Mouse (Mus musculus): ENCODE measurements at regions not wholly inside any gene's neighbourhood (a gene's known extent, or its start where the extent isn't known, plus 50 kb on each side); places are given as distances from the start of the nearest gene placed in this dataset.

DNA sequence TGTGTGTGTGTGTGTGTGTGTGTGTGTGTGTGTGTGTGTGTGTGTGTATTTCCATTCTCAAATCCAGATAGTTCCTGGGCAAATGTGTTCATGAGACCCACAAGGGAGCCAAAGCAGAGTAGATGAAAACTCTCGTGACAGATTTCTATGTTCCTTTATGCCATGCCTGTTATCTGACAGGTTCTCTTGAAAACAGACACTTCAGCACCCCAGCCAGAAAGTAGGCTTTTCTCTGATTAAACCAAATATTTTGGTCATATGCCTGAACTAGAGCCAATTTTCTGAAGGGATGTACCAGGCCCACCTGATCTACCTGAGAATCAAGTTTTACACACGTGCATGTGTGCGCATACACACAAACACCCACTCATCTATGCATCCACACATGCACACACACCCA lies 95.5 kb downstream of the Psat1 start:
- Histone ChIP-seq H3K9ac (replicated peaks) (no peak overlapping the region), H3K27ac (no peak overlapping the region), H3K4me1 (replicated peaks) (no peaks in the 10 kb centered on the region), H3K4me2 (replicated peaks) (no peak overlapping the region), H3K36me3 (no peaks in the 10 kb centered on the region), H3K9me3 (no peaks in the 10 kb centered on the region), H3K4me3 (replicated peaks) (no peak overlapping the region), H3K27me3 (no peaks in the 10 kb centered on the region)
- ATAC-seq: no peak
- 94% methylated on average over 3 of the region's 3 CpGs for WGBS

DNA sequence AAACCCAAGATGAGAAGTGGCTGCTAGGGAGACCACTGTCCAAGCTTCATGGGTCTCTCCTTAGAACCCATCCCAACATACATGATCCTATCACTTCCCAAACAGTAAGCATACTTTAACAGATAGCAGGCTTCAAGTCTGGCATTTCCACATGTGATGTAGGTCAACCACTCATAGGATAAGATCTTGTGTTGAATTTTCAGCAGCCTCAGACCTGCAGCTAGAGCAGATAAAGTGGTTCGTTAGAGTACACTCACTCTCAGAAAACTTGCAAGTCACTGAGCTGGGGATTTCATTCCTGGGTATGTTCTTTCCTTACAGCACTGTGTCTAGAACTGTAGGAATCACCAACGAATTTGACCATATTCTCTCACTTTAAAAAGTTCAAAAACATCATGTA lies 96.4 kb downstream of the Psat1 start:
- H3K27ac ChIP-seq: no peak overlapping the region
- no peak overlapping the region for H3K9ac ChIP-seq (replicated peaks)
- H3K4me2 ChIP-seq (replicated peaks): no peak overlapping the region
- H3K4me3 ChIP-seq (replicated peaks): no peak overlapping the region
- H3K4me1 ChIP-seq (replicated peaks): no peaks in the 10 kb centered on the region
- H3K36me3 ChIP-seq: no peaks in the 10 kb centered on the region
- H3K27me3 ChIP-seq: no peaks in the 10 kb centered on the region
- WGBS: 60% methylated on average over 2 of the region's 2 CpGs
- no peak for ATAC-seq
- no peaks in the 10 kb centered on the region for H3K9me3 ChIP-seq

DNA sequence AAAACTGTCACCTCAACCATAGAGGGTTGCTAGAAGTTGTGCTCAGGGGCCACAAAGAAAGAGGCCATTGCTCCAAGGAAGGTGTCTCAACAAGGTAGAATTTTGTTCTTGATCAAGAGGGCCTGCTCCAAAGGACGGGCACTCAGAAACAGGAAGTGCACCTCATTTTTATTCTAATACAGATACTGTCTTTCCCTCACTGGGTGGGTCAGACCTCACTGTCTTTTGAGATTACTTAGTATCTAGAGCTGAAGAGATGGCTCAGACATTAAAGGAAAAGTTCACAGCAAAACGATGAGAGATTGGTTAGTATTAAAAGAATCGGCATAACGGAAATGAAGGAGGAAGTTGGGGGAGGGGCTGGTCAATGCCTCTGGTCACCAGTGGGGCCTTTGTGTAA lies 97.9 kb downstream of the Psat1 start:
- no peaks in the 10 kb centered on the region for H3K36me3 ChIP-seq
- no peaks in the 10 kb centered on the region for H3K9me3 ChIP-seq
- H3K27ac ChIP-seq: no peak overlapping the region
- ATAC-seq: no peak
- H3K4me3 ChIP-seq (replicated peaks): no peak overlapping the region
- 95% methylated on average over 4 of the region's 4 CpGs for WGBS
- no peaks in the 10 kb centered on the region for H3K27me3 ChIP-seq
- no peak overlapping the region for H3K4me2 ChIP-seq (replicated peaks)
- no peak overlapping the region for H3K9ac ChIP-seq (replicated peaks)
- no peaks in the 10 kb centered on the region for H3K4me1 ChIP-seq (replicated peaks)

DNA sequence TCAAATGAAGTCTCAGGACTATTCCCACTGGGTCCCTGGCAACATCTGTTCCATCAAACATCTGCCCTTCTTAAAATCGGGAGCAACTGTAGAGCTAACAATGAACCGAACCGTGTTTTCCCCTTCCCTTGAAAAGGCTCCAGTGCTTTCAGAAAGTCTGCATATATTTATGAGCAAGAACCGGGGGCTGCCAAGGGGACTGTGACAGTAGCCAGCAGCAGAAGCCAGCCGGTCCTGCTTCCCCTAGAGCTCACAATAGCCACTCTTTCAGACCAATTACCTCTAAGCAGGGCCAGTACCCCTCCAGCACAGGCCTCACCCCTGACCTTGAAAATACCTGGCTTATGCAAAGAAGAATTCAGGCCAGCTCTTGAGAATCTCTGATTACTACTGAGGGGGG lies 108.8 kb downstream of the Psat1 start:
- Histone ChIP-seq H3K27ac (peak overlapping the region; percentile 83), H3K36me3 (no peaks in the 10 kb centered on the region), H3K27me3 (no peaks in the 10 kb centered on the region; the same call in 1 of the 2 replicates), H3K9ac (replicated peaks) (no peak overlapping the region), H3K4me1 (replicated peaks) (peaks cover 36% of the 10 kb centered on the region), H3K4me2 (replicated peaks) (no peak overlapping the region), H3K4me3 (replicated peaks) (no peak overlapping the region), H3K9me3 (no peaks in the 10 kb centered on the region; the same call in 1 of the 2 replicates)
- whole genome bisulfite sequencing: 18% methylated on average over 5 of the region's 5 CpGs
- ATAC-seq: no peak

DNA sequence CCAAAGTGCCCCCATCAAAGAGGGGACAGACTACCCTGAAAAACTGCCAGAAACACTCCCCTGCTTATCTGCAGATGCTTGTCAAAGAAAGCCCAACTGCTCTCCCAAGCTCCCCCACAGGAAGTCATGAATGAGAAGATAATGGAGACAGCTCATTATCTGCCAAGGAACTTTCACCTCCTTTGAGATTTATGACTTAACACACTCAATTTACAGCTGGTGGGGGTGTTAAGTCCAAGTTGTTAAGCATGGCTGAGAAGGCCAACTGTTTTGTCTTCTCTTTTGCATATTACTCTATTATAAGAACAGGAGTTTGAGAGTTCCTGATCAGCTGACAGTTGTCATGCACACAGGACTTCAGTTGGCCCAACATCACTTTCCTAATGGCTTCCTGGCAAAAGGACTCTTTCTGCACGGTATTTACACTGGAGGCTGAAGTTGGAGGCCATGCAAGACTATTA lies 109.4 kb downstream of the Psat1 start:
- Histone ChIP-seq H3K27ac (peak overlapping the region; percentile 83), H3K9ac (replicated peaks) (no peak overlapping the region), H3K4me2 (replicated peaks) (no peak overlapping the region; the same call in 1 of the 2 replicates), H3K27me3 (peaks cover 2% of the 10 kb centered on the region; the same call in 1 of the 2 replicates), H3K36me3 (no peaks in the 10 kb centered on the region), H3K4me1 (replicated peaks) (peaks cover 36% of the 10 kb centered on the region), H3K9me3 (no peaks in the 10 kb centered on the region; the same call in 1 of the 2 replicates), H3K4me3 (replicated peaks) (no peak overlapping the region)
- ATAC-seq: peak; percentile 55
- 34% methylated on average over 1 of the region's 1 CpGs for WGBS

DNA sequence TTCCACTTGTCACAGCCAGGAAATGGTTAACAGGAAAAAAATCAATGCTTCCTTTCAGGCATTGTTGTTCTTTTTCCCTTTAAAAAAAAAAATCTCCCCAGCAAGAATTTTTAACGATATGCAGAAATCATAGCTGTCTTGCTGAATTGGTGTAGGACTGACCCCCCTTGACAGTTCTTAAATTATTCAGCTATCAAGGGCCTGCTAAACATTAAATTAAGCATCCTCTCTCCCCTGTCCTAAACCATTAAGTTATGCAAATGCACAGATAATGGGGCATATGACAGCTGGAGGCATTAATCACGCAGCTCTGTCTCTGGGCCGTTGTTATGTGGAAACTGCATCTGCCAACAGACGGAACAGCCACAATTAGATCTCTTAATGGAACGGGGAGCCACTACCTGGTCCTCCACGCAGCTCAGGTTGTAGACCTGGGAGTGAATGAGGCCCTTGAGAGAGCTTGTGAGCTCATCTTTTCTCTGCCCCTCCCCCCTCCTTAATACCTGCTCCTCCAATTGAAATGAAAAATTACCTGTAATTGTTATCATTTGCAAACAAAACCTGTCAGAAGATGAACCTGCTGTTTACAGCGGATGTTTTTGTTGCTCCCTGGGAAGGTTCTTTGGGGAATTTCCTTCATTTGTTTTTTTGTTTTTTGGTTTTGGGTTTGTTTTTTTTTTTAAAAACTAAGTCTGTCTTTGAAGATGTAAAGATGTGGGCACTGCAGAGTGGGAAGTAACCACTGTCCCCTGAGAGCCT lies 110.0 kb downstream of the Psat1 start:
- Histone ChIP-seq H3K9ac (replicated peaks) (no peak overlapping the region), H3K4me2 (replicated peaks) (peak overlapping the region; percentile 30), H3K4me1 (replicated peaks) (peaks cover 36% of the 10 kb centered on the region), H3K27ac (peak overlapping the region; percentile 83), H3K9me3 (no peaks in the 10 kb centered on the region; the same call in 1 of the 2 replicates), H3K4me3 (replicated peaks) (no peak overlapping the region), H3K36me3 (no peaks in the 10 kb centered on the region), H3K27me3 (peaks cover 8% of the 10 kb centered on the region; the same call in 1 of the 2 replicates)
- WGBS: 14% methylated on average over 7 of the region's 7 CpGs
- peak; percentile 88 for ATAC-seq

DNA sequence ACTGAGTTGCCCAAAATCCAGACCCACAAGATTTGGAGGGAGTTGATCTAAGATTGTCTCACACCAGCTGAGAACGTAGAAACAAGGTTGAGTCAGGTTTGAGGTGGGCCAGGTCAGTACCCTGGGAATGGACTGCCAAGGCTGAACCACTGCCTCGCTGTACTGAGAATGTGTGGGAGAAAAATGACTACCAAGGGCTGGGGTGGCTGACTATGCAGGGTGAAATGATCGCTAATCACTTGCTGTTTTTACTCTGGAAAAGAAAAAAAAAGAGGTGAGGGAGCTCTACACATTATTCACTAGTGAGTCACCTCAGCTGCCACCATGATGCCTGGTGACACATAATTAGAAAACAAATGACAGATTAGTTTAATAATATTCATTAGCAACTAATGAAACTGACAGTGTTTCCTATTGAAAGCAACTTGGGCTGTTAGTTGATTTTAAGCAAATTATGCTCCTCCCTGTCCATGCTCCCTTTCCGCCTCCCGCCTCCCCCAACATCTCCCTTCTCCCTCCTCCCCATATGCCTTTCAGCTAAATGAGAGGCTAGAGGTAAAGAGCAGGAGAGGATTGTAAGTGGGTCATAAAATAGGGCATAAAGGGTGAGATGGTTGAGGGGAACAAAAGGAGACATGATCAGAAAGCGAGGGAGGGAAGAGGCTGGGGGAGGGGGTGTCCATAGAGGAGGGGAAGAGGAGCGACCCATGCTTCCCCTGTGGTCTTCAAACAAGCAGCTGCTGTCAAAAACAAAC lies 110.8 kb downstream of the Psat1 start:
- Histone ChIP-seq H3K9me3 (no peaks in the 10 kb centered on the region; the same call in 1 of the 2 replicates), H3K4me1 (replicated peaks) (peaks cover 36% of the 10 kb centered on the region), H3K27ac (peak overlapping the region; percentile 83), H3K27me3 (peaks cover 10% of the 10 kb centered on the region; the same call in 1 of the 2 replicates), H3K9ac (replicated peaks) (no peak overlapping the region), H3K36me3 (no peaks in the 10 kb centered on the region), H3K4me2 (replicated peaks) (peak overlapping the region; percentile 30), H3K4me3 (replicated peaks) (no peak overlapping the region)
- 38% methylated on average over 7 of the region's 7 CpGs for whole genome bisulfite sequencing
- ATAC-seq: peak; percentile 81

DNA sequence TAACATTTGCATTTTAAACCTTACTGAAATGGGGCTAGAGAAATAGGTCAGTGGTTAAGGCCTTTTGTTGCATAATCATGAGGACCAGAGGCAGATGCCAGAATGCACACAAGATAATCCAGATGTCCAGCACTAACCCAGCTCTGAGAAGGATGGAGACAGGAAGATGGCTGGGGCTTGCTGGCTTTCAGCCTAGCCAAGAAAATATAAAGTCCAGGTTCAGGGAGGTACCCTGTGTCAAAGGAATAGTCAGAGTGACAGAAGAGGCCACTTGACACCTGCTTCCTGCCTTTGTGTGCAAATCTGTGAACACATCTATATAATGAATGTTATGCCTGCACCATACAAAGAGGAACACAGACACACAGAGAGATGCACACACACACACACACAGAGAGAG lies 116.8 kb downstream of the Psat1 start:
- no peaks in the 10 kb centered on the region for H3K36me3 ChIP-seq
- no peak overlapping the region for H3K4me2 ChIP-seq (replicated peaks)
- H3K4me3 ChIP-seq (replicated peaks): no peak overlapping the region
- H3K9ac ChIP-seq (replicated peaks): no peak overlapping the region
- peaks cover 20% of the 10 kb centered on the region; the same call in 1 of the 2 replicates for H3K27me3 ChIP-seq
- no peak for ATAC-seq
- 0 out of 2 replicates have a peak, but pooled peaks cover under 1% of the 10 kb centered on the region for H3K4me1 ChIP-seq (replicated peaks)
- no peaks in the 10 kb centered on the region for H3K9me3 ChIP-seq
- H3K27ac ChIP-seq: no peak overlapping the region

DNA sequence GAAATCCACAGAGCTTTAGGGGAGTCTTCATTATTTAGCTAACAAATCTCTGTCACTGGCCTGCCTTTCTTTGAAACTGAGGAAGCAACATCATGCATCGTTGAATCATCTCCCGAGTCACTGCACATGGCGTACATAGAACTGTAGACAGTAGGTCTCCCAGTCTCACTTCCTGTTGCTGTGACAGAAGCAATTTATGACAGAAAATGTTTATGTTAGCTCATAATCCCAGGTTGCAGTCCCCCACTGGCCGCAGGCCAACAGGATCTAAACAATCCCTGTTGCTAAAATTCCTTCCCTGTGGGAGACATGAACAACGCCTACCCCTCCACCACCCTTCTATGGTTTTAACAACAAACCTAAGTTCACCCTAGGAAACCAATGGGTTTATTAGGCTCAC lies 118.0 kb downstream of the Psat1 start:
- H3K4me2 ChIP-seq (replicated peaks): no peak overlapping the region
- 0 out of 2 replicates have a peak, but pooled peaks cover 20% of the 10 kb centered on the region for H3K27me3 ChIP-seq
- no peaks in the 10 kb centered on the region for H3K9me3 ChIP-seq
- H3K27ac ChIP-seq: no peak overlapping the region
- no peak overlapping the region for H3K4me3 ChIP-seq (replicated peaks)
- no peak overlapping the region for H3K9ac ChIP-seq (replicated peaks)
- H3K36me3 ChIP-seq: no peaks in the 10 kb centered on the region
- 88% methylated on average over 5 of the region's 5 CpGs for WGBS
- no peak for ATAC-seq
- H3K4me1 ChIP-seq (replicated peaks): no peaks in the 10 kb centered on the region

DNA sequence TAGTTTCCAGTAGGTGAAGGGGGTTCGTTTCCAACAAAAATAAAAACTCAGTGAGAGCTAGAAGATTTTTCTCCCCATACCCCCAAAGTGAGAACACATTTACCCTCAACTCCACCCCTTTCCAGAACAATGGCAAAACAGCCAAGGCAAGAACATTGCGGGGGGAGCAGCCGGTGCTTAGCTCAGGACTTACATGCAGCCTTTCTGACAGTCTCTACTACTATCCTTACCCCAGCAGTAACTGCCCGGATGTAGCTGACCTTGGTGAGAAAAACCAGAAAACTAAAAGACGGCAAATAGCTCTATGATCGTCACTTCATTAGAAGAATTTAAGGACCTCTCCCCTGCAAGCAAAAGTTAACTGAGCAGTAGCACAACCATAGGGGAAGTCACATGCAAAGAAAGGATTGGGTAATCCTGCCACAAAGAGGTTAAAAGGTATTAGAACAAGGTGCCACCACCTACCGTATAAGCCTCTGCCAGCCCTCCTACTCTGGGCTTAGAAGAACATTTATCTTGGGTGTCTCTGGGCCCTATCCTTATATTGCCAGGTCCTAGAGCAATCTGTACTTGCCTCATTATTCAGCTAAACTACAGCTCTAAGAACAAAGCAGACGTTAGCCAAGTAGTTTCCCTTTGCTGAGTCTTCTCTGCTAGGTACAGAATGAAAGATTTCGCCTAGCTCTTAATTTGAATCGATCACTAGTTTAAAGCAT lies 119.0 kb downstream of the Psat1 start:
- WGBS: 78% methylated on average over 10 of the region's 10 CpGs
- Histone ChIP-seq H3K27ac (no peak overlapping the region), H3K4me2 (replicated peaks) (no peak overlapping the region), H3K4me3 (replicated peaks) (no peak overlapping the region), H3K27me3 (0 out of 2 replicates have a peak, but pooled peaks cover 20% of the 10 kb centered on the region), H3K9me3 (no peaks in the 10 kb centered on the region), H3K9ac (replicated peaks) (no peak overlapping the region), H3K4me1 (replicated peaks) (no peaks in the 10 kb centered on the region), H3K36me3 (no peaks in the 10 kb centered on the region)
- ATAC-seq: no peak

DNA sequence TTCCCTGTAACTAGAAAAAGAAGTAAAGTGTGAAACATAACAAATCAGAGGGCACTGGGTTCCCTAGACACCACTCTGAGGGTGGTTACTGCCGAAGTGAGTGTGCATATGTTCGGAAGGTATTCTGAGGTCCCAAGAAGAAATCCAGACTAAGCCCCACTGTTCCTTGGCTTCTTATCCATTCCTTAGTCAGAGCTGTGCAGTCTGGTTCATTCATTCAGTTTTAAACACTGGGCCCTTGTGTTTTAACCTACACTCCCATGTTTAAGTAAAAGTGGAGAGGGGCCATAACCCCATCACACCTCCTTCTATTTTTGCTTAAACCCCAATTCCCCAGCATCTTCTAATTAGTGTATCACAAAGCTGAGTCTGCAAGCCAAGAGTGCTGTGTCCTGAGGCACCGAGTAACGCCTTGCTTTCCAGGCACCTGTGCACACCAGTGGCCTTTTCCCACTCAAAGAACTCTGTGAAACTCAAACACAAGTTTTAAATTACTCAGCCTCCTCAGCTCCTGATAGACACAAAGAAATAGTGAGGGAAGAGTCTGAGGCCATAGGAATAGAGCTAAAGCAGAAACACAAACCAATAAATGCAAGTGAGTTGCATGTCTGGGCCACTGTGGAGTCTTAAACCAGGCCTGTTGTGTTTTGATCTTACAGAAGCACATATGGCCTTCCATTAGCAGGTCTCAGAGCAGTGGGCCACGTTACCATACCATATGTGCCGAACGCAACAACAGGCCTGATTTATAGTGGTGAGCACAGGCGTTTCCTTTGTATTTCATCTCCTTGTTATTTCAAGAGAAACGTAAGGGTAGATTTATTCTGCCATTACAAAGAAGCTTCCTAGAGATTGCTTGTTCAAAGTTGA lies 119.8 kb downstream of the Psat1 start:
- Histone ChIP-seq H3K27ac (no peak overlapping the region), H3K4me2 (replicated peaks) (no peak overlapping the region), H3K9me3 (no peaks in the 10 kb centered on the region), H3K4me3 (replicated peaks) (no peak overlapping the region), H3K4me1 (replicated peaks) (no peaks in the 10 kb centered on the region), H3K9ac (replicated peaks) (no peak overlapping the region), H3K27me3 (0 out of 2 replicates have a peak, but pooled peaks cover 14% of the 10 kb centered on the region), H3K36me3 (no peaks in the 10 kb centered on the region)
- WGBS: 72% methylated on average over 9 of the region's 9 CpGs
- ATAC-seq: no peak
